Mouse (Mus musculus) inflammation-experienced regulatory T-cells, adult 6 months (primary cell): ENCODE data around the gene Accsl. TPM values are rescaled to one million over a fixed set of nuclear protein-coding genes. Genes with fewer than 3 reads are reported as not detected.

Experiments used
- ATAC-seq: one replicate; pipeline ENCODE4 v1.8.0; 2017
- polyA plus RNA-seq, 3 experiments: library from polyadenylated mRNA; unstranded; fragments of 100-300 nt; shearing (Covaris generic); gene quantifications; one replicate each; pipeline ENCODE4 v1.2.1; 2017

Gene Accsl
- polyA plus RNA-seq, 3 experiments from 2014 or later: not detected

- ATAC-seq: no peak
Measured at GRCm38 (mm10) chr2:93874227-93874514, 5.2 kb upstream of the Accsl start.

- no peak for ATAC-seq
Measured at GRCm38 (mm10) chr2:93873449-93874226, 4.7 kb upstream of the Accsl start.

GRCm38 (mm10) chr2:93872257-93872656 lies 3.3 kb upstream of the Accsl start:
- ATAC-seq: no peak

GRCm38 (mm10) chr2:93871411-93871925 lies 2.5 kb upstream of the Accsl start:
- no peak for ATAC-seq

- no peak for ATAC-seq
Measured at GRCm38 (mm10) chr2:93870842-93871241, 1.9 kb upstream of the Accsl start.

- no peak for ATAC-seq
Measured at GRCm38 (mm10) chr2:93868566-93868965, 391 bp downstream of the Accsl start.

GRCm38 (mm10) chr2:93863229-93863628 lies 5.7 kb downstream of the Accsl start:
- no peak for ATAC-seq

GRCm38 (mm10) chr2:93858845-93859244 lies 10.1 kb downstream of the Accsl start:
- no peak for ATAC-seq

GRCm38 (mm10) chr2:93851303-93851702 lies 17.7 kb downstream of the Accsl start:
- no peak for ATAC-seq

- peak; percentile 55 for ATAC-seq
Measured at GRCm38 (mm10) chr2:93850317-93850944, 18.5 kb downstream of the Accsl start.

- ATAC-seq: peak; percentile 72
Measured at GRCm38 (mm10) chr2:93849505-93850089, 19.4 kb downstream of the Accsl start, which contains the start of gene Accs. TSS of gene Accs (minus strand) at chr2:93849943.

- ATAC-seq: no peak
Measured at GRCm38 (mm10) chr2:93841349-93841748, 27.6 kb downstream of the Accsl start.

GRCm38 (mm10) chr2:93840109-93840508 lies 28.8 kb downstream of the Accsl start:
- ATAC-seq: no peak

GRCm38 (mm10) chr2:93838931-93839330 lies 30.0 kb downstream of the Accsl start:
- ATAC-seq: no peak

GRCm38 (mm10) chr2:93836232-93836785 lies 32.6 kb downstream of the Accsl start:
- no peak for ATAC-seq

- no peak for ATAC-seq
Measured at GRCm38 (mm10) chr2:93835596-93835995, 33.4 kb downstream of the Accsl start.

- peak; percentile 88 for ATAC-seq
Measured at GRCm38 (mm10) chr2:93823519-93823918, 45.4 kb downstream of the Accsl start.

- peak; percentile 83 for ATAC-seq
Measured at GRCm38 (mm10) chr2:93822045-93822749, 46.8 kb downstream of the Accsl start, which contains the start of gene Ext2. TSS of gene Ext2 (minus strand) at chr2:93822568.

GRCm38 (mm10) chr2:93817791-93818190 lies 51.2 kb downstream of the Accsl start:
- ATAC-seq: no peak

GRCm38 (mm10) chr2:93813343-93813742 lies 55.6 kb downstream of the Accsl start:
- no peak for ATAC-seq

GRCm38 (mm10) chr2:93811812-93812211 lies 57.1 kb downstream of the Accsl start:
- ATAC-seq: peak; percentile 63

GRCm38 (mm10) chr2:93809931-93810330 lies 59.0 kb downstream of the Accsl start:
- no peak for ATAC-seq

- no peak for ATAC-seq
Measured at GRCm38 (mm10) chr2:93808071-93808470, 60.9 kb downstream of the Accsl start.
